Mouse (Mus musculus): ENCODE data around the gene Ccdc159. TPM values are rescaled to one million over a fixed set of nuclear protein-coding genes. Genes with fewer than 3 reads are reported as not detected.

The Ccdc159 gene
- polyA plus RNA-seq, 1 experiment = 24.4 TPM

DNA sequence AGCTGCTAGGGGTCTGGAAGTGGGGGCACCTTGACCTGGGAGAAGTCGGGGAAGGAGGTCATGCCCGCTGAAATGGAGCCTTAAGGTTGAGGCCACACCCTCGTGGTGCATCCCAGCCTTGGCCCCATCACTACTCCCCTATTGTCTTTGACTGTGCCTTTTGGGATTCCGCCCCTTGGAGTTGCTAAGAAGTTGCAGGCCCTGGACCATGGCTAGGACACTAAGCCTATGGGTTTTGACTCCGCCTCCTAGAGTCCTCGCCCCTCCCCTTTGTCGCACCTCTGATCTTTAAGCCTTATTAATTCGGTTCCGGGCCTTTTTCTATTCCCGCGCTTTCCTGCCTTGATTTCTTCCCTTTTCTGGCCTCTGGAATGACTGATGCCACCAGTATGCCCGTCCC is 16.4 kb downstream of the Ccdc159 start:
- no peak overlapping the region for H3K4me3 ChIP-seq (ENCODE audit: insufficient read depth, low read length)
- no peak overlapping the region for H3K27ac ChIP-seq (ENCODE audit: insufficient read depth, low read length)
- no peak for TF ChIP-seq CTCF (IDR thresholded peaks at IDR 0.05; ENCODE audit: extremely low read depth, insufficient read depth, low read length)
- no peak for TF ChIP-seq POLR2A (IDR thresholded peaks at IDR 0.05; ENCODE audit: extremely low read depth, insufficient read depth, low read length)
- peaks cover under 1% of the 10 kb centered on the region; the same call in 1 of the 2 replicates for H3K4me1 ChIP-seq (ENCODE audit: control insufficient read depth, insufficient read depth, low read length)

DNA sequence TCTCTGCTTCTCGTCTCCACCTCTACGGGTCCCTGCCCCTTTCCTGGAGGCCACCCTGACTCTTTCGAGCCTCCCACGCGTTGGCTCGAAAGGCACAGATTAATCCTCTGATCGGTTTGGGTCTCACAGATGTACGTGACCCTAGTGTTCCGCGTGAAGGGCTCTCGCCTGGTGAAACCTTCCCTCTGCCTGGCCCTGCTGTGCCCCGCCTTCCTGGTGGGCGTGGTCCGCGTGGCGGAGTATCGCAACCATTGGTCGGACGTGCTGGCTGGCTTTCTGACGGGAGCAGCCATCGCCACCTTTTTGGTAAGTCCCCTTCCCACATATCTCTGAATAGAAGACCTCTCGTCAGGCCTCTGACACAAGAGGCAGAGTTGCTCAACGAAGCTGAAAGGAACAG is 17.0 kb downstream of the Ccdc159 start:
- Histone ChIP-seq H3K27ac (ENCODE audit: insufficient read depth, low read length) (no peak overlapping the region), H3K4me3 (ENCODE audit: insufficient read depth, low read length) (no peak overlapping the region), H3K4me1 (ENCODE audit: control insufficient read depth, insufficient read depth, low read length) (peaks cover 1% of the 10 kb centered on the region; the same call in 1 of the 2 replicates)
- TF ChIP-seq POLR2A (IDR thresholded peaks at IDR 0.05; ENCODE audit: extremely low read depth, insufficient read depth, low read length) (no peak), CTCF (IDR thresholded peaks at IDR 0.05; ENCODE audit: extremely low read depth, insufficient read depth, low read length) (no peak)

DNA sequence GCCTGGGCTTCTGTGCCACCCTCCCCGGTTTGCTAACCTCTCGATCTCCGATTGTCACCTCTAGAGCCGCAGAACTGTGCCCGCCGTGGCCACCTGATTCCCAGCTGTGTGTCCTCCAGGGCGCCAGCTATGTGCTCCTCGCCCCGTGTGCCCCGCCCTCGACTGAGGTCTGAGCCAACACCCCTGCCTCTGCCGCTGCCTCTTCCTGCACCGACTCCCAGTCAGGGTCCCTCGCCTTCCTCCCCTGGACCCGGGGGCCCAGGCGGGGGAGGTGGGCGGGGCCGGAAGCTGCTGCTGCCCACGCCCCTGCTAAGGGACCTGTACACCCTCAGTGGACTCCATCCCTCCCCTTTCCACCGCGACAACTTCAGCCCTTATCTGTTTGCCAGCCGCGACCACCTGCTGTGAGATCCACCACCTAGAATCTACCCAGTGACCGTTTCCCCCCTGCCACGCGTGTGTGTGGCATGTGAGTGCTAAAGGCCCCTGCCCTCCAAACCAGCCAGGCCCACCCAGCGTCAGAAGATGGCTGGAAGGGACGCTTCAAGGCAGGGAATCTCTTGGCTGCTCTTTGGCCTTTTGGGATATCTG is 20.4 kb downstream of the Ccdc159 start:
- TF ChIP-seq CTCF (IDR thresholded peaks at IDR 0.05; ENCODE audit: extremely low read depth, insufficient read depth, low read length) (no peak), POLR2A (IDR thresholded peaks at IDR 0.05; ENCODE audit: extremely low read depth, insufficient read depth, low read length) (no peak)
- Histone ChIP-seq H3K4me1 (ENCODE audit: control insufficient read depth, insufficient read depth, low read length) (peaks cover 1% of the 10 kb centered on the region; the same call in 1 of the 2 replicates), H3K27ac (ENCODE audit: insufficient read depth, low read length) (no peak overlapping the region), H3K4me3 (ENCODE audit: insufficient read depth, low read length) (no peak overlapping the region)

DNA sequence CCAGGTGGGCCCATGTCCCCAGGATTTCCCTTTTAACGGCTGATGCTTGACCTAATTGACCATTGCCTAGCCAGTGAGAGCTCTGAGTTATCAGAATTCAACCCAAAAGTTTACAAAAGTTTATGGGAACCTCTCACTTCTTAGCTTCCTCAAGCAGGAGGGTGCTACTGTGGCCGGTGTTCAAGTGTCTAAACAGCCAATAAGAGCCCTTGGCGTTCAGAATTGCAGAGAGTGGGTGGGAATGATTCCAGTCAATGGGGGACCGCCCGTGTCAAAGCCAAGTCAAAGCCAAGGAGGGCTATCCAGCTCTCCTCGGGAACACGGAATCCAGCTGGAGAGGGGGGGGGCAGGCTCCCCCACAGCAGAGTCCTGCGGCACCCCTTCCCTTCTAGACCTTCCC is 20.9 kb downstream of the Ccdc159 start:
- Histone ChIP-seq H3K4me1 (ENCODE audit: control insufficient read depth, insufficient read depth, low read length) (peaks cover 2% of the 10 kb centered on the region), H3K27ac (ENCODE audit: insufficient read depth, low read length) (0 out of 2 replicates have a peak overlapping the region, but pooled peaks have one; percentile 4)

DNA sequence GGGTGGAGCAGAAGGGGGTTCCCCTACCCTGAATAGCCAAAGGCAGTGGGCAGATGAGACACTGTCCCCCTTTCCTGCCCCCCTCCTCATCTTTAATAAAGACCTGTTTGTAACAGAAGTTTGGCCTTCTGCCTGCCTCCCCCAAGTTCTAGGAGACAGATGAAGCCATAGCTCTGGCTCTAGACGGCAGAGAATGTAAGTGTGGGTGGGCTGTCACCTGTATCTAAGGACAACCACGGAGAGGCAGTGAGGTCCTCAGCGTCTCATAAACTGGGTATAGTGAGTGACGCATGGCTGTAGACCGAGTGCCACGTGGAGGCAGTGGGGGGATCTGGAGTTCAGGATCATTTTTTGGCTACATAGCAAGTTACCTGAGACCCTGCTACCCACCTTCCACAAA is 21.5 kb downstream of the Ccdc159 start:
- TF ChIP-seq CTCF (IDR thresholded peaks at IDR 0.05; ENCODE audit: extremely low read depth, insufficient read depth, low read length) (no peak), POLR2A (IDR thresholded peaks at IDR 0.05; ENCODE audit: extremely low read depth, insufficient read depth, low read length) (peak; percentile 48; the same call in 1 of the 2 replicates)
- no peak overlapping the region for H3K4me3 ChIP-seq (ENCODE audit: insufficient read depth, low read length)
- peaks cover 5% of the 10 kb centered on the region for H3K4me1 ChIP-seq (ENCODE audit: control insufficient read depth, insufficient read depth, low read length)
- 0 out of 2 replicates have a peak overlapping the region, but pooled peaks have one; percentile 4 for H3K27ac ChIP-seq (ENCODE audit: insufficient read depth, low read length)

More for the DNA sequence above, 20.9 kb downstream of the Ccdc159 start:
- H3K4me3 ChIP-seq (ENCODE audit: insufficient read depth, low read length) = no peak overlapping the region
- TF ChIP-seq CTCF (IDR thresholded peaks at IDR 0.05; ENCODE audit: extremely low read depth, insufficient read depth, low read length) (no peak), POLR2A (IDR thresholded peaks at IDR 0.05; ENCODE audit: extremely low read depth, insufficient read depth, low read length) (no peak)

DNA sequence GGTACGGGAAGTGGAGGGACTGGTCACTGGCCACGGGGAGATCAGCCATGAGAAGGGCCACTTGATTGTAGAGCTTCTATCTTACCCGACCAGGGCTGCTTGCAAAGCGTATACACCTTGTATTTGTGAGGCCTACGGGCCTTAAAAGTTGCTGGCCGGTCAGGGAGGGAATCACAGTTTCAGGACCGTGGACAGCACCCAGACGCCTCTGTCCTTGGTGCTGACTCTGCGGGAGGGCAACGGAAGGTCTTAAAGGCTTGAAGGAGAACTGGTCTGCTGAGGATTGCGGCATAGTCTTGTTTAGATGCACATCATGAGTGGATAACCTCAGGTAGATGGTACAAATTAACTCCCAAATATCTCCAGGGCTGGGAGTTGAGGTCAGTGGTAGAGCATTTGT is 23.1 kb downstream of the Ccdc159 start:
- TF ChIP-seq CTCF (IDR thresholded peaks at IDR 0.05; ENCODE audit: extremely low read depth, insufficient read depth, low read length) (no peak), POLR2A (IDR thresholded peaks at IDR 0.05; ENCODE audit: extremely low read depth, insufficient read depth, low read length) (no peak)

DNA sequence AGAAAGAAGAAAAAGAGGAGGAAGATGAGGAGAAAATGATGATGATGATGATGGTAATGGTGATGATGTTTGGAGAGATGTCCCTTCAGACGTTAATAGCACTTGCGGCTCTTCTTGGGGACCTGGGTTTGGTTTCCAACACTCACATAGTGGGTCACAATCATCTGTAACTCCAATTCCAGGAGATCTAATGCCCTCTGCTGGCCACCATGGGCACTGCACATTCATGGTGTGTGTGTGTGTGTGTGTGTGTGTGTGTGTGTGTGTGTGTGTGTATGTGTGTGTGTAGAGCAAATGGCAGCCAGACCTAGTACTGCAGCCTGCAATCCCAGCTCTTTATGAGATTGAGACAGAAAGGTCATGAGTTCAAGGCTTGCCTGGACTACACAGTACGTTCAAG is 24.7 kb downstream of the Ccdc159 start:
- no peak for TF ChIP-seq POLR2A (IDR thresholded peaks at IDR 0.05; ENCODE audit: extremely low read depth, insufficient read depth, low read length)
- 0 out of 2 replicates have a peak, but pooled peaks have one; percentile 19 for TF ChIP-seq CTCF (IDR thresholded peaks at IDR 0.05; ENCODE audit: extremely low read depth, insufficient read depth, low read length)
- no peak overlapping the region for H3K27ac ChIP-seq (ENCODE audit: insufficient read depth, low read length)

More for the DNA sequence above, 23.1 kb downstream of the Ccdc159 start:
- no peak overlapping the region for H3K27ac ChIP-seq (ENCODE audit: insufficient read depth, low read length)
- no peak overlapping the region for H3K4me3 ChIP-seq (ENCODE audit: insufficient read depth, low read length)
- peaks cover 7% of the 10 kb centered on the region for H3K4me1 ChIP-seq (ENCODE audit: control insufficient read depth, insufficient read depth, low read length)

DNA sequence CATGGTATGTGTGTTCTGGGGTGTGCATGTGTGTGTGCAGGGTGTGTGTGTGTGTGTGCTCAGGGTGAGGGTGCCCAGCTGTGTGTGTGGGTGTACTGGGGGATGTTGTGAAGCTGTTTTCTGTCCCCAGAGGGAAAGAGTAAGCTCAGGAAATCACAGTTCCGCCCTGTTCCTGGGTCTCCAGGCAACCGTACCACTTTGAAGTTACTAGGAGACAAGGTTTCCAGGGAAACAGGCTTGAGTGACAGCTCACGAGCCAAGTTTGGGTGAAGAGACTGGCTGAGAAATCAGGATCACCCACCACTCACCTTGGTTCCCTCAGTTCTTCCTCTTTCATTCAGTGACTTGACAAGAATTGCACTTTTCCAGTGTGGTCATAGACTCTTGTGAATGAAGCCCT is 26.3 kb downstream of the Ccdc159 start:
- peaks cover 6% of the 10 kb centered on the region; the same call in 1 of the 2 replicates for H3K4me1 ChIP-seq (ENCODE audit: control insufficient read depth, insufficient read depth, low read length)
- H3K4me3 ChIP-seq (ENCODE audit: insufficient read depth, low read length) = no peak overlapping the region
- no peak for TF ChIP-seq POLR2A (IDR thresholded peaks at IDR 0.05; ENCODE audit: extremely low read depth, insufficient read depth, low read length)
- H3K27ac ChIP-seq (ENCODE audit: insufficient read depth, low read length) = no peak overlapping the region

More for the DNA sequence above, 24.7 kb downstream of the Ccdc159 start:
- H3K4me3 ChIP-seq (ENCODE audit: insufficient read depth, low read length) = no peak overlapping the region
- peaks cover 7% of the 10 kb centered on the region for H3K4me1 ChIP-seq (ENCODE audit: control insufficient read depth, insufficient read depth, low read length)

DNA sequence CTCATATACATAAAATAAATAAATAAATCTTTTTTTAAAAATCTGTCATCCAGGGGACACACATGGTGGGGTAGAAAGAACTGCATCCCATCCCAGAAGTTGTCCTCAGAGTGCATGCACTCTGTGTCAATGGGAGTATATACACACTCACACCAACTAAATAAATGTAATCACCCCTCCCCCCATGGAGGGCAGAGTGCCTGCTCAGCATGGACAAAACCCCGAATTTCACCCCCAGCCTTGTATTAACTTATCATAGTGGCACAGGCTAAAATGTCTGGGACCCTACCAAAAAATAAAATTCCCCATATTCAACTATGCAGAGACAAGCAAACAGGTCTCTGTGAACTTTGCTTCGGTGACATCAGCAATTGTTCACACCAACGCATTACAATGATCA is 27.4 kb downstream of the Ccdc159 start:
- H3K27ac ChIP-seq (ENCODE audit: insufficient read depth, low read length) = no peak overlapping the region
- H3K4me1 ChIP-seq (ENCODE audit: control insufficient read depth, insufficient read depth, low read length) = peaks cover 5% of the 10 kb centered on the region; the same call in 1 of the 2 replicates
- TF ChIP-seq CTCF (IDR thresholded peaks at IDR 0.05; ENCODE audit: extremely low read depth, insufficient read depth, low read length) = no peak
- no peak overlapping the region for H3K4me3 ChIP-seq (ENCODE audit: insufficient read depth, low read length)

DNA sequence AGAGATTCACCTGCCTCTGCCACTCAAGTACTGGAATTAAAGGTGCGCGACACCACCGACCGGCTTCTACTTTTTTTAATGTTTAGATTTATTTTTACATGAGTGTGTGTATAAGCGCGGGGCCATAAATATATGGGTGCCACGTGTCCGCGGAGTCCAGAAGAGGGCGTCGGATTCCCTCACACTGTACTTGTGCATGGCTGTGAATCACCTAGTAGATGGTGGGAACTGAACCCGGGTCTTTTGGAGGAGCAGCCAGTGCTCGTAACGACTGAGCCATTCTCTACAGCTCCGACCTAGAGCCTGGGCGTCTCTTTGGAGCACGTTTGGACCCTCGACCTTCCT is 27.9 kb downstream of the Ccdc159 start:
- Histone ChIP-seq H3K4me3 (ENCODE audit: insufficient read depth, low read length) (peak overlapping the region; percentile 36), H3K27ac (ENCODE audit: insufficient read depth, low read length) (peak overlapping the region; percentile 3; the same call in 1 of the 2 replicates), H3K4me1 (ENCODE audit: control insufficient read depth, insufficient read depth, low read length) (peaks cover 5% of the 10 kb centered on the region; the same call in 1 of the 2 replicates)
- 0 out of 2 replicates have a peak, but pooled peaks have one; percentile 5 for TF ChIP-seq CTCF (IDR thresholded peaks at IDR 0.05; ENCODE audit: extremely low read depth, insufficient read depth, low read length)
- no peak for TF ChIP-seq POLR2A (IDR thresholded peaks at IDR 0.05; ENCODE audit: extremely low read depth, insufficient read depth, low read length)

All from cortical plate, adult 2 months (tissue).